Mouse (Mus musculus): Measurements from ENCODE around the gene Osbpl10. TPM values are rescaled to one million over a fixed set of nuclear protein-coding genes. Genes with fewer than 3 reads are reported as not detected.

Gene Osbpl10
- polyA plus RNA-seq, 1 experiment from 2014 or later = 0.90 TPM

DNA sequence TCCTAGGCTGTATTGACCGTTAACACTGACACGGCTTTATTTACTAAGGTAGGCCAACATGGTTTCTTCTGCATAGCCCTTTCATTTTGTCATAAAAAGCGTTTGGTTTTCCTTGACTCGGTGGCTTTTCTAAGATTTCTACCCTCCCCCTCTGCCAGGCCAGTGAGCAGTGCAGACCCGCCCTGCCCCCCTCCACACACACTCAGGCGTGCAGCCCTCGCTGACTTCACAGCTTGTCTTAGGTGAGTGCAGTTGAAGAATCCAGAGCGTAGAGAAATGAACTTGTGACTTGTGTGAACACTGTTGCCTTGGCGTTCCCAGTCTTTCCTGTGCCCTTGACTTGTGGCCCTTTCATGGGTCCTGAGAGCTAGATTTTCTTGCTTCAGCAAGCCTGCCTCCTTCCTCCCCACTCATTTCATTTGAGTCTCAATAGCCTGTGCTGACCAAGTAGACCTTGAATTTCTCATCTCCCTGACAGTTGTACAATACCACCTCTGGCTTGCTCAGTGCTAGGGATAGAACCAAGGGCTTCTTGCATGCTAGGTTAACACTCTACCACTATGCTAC lies 212.1 kb downstream of the Osbpl10 start:
- Histone ChIP-seq H3K9me3 (replicated peaks; ENCODE audit: control insufficient read depth, low read length) (no peaks in the 10 kb centered on the region), H3K4me2 (ENCODE audit: low read depth, low read length) (no peak overlapping the region), H3K9ac (replicated peaks; ENCODE audit: low read length) (no peak overlapping the region), H3K27ac (replicated peaks; ENCODE audit: low read depth, low read length) (no peak overlapping the region), H3K4me1 (ENCODE audit: control insufficient read depth, insufficient read depth, low read length) (no peaks in the 10 kb centered on the region), H3K4me3 (ENCODE audit: low read depth, low read length) (no peak overlapping the region), H3K36me3 (replicated peaks; ENCODE audit: control insufficient read depth, insufficient read depth, low read depth, low read length) (no peaks in the 10 kb centered on the region), H3K27me3 (ENCODE audit: control insufficient read depth, insufficient read depth, low read length) (no peaks in the 10 kb centered on the region)
- DNase-seq (ENCODE audit: low spot score) (no peak), ATAC-seq (replicated peaks; ENCODE audit: insufficient number of reproducible peaks, low FRiP score, low TSS enrichment, low read depth) (no peak)
- 83% methylated on average over 9 of the region's 9 CpGs for WGBS

DNA sequence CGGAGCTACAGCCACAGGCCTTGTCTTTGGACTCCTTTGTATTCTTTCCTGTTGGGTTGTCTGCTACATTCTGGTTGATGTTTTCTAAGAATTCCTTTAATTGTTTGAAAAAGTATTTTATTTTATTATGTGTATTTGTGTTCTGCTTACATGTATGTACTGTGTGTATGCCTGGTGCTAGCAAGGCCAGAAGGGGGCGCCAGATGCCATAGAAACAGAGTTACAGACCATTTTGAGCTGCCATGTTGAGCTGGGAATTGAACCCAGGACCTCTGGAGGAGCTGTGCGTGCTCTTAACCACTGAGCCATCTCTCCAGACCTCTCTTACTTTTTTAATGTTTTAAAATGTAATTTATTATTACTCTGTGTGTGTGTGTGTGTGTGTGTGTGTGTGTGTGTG lies 214.5 kb downstream of the Osbpl10 start:
- DNase-seq (ENCODE audit: low spot score) (no peak), ATAC-seq (replicated peaks; ENCODE audit: insufficient number of reproducible peaks, low FRiP score, low TSS enrichment, low read depth) (no peak)
- no peak overlapping the region for H3K4me3 ChIP-seq (ENCODE audit: low read depth, low read length)
- H3K9me3 ChIP-seq (replicated peaks; ENCODE audit: control insufficient read depth, low read length) = no peaks in the 10 kb centered on the region
- no peak overlapping the region for H3K9ac ChIP-seq (replicated peaks; ENCODE audit: low read length)
- no peak overlapping the region for H3K27ac ChIP-seq (replicated peaks; ENCODE audit: low read depth, low read length)
- H3K4me1 ChIP-seq (ENCODE audit: control insufficient read depth, insufficient read depth, low read length) = no peaks in the 10 kb centered on the region
- no peaks in the 10 kb centered on the region for H3K27me3 ChIP-seq (ENCODE audit: control insufficient read depth, insufficient read depth, low read length)
- WGBS = 79% methylated on average over 3 of the region's 3 CpGs
- no peaks in the 10 kb centered on the region for H3K36me3 ChIP-seq (replicated peaks; ENCODE audit: control insufficient read depth, insufficient read depth, low read depth, low read length)
- no peak overlapping the region for H3K4me2 ChIP-seq (ENCODE audit: low read depth, low read length)

DNA sequence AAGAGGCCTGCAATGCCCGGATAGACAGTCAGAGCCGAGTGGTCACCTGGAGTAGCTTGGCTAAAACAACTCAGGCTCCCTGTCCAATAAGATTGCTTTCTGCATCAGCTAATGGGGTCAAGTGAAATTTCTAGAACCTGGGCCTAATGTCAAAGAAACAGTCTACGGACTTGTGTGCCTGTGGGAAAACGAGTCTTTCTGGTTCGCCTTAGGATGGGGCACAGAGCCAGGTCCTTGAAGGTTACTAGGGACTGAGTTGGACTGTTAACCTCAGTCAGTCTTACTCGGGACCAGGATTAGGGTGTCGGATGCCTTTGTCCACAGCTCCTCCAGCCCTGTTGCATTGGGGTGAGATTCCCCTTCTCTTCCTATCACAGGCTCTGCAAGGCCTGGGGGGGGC lies 218.7 kb downstream of the Osbpl10 start:
- WGBS = 74% methylated on average over 7 of the region's 7 CpGs
- H3K36me3 ChIP-seq (replicated peaks; ENCODE audit: control insufficient read depth, insufficient read depth, low read depth, low read length) = no peaks in the 10 kb centered on the region
- no peak overlapping the region for H3K4me3 ChIP-seq (ENCODE audit: low read depth, low read length)

DNA sequence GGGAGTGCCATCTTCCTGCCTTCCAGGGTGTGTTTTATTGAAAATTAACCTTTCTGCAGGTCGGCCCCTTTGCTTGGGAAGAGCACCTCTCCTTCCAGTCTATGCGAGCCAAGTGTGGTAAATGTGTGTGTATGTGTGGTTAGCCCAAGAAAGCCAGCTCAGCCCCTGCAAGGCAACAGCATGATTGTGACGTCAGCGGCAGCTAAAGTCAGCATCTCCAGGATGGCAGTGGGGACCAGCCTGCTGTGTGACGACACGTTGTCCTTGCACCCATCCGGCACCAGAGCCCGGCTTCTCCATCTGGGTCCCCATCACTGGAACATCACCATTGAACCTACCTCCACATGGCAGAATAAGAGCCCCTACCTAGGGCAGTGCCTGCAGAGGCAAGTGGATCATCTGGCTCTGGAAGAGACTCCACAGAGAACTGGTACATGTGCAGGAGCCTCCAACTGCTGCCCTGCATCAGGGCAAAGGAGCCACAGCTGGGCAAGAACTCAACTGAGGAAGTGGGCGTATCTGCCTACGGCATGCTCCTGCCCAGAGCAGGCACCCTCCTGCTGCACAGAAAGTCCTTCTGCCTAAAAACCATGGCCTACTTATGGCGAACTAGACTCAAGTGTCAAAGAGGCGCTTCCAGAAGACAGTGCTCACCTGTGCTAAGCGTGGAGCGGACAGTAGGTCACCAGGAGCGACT lies 221.9 kb downstream of the Osbpl10 start:
- 90% methylated on average over 15 of the region's 15 CpGs for WGBS

More for the DNA sequence above, 218.7 kb downstream of the Osbpl10 start:
- Histone ChIP-seq H3K27ac (replicated peaks; ENCODE audit: low read depth, low read length) (no peak overlapping the region), H3K9me3 (replicated peaks; ENCODE audit: control insufficient read depth, low read length) (no peaks in the 10 kb centered on the region), H3K27me3 (ENCODE audit: control insufficient read depth, insufficient read depth, low read length) (no peaks in the 10 kb centered on the region), H3K4me2 (ENCODE audit: low read depth, low read length) (no peak overlapping the region), H3K4me1 (ENCODE audit: control insufficient read depth, insufficient read depth, low read length) (no peaks in the 10 kb centered on the region), H3K9ac (replicated peaks; ENCODE audit: low read length) (no peak overlapping the region)
- DNase-seq (ENCODE audit: low spot score) = no peak
- no peak for ATAC-seq (replicated peaks; ENCODE audit: insufficient number of reproducible peaks, low FRiP score, low TSS enrichment, low read depth)

GRCm38 (mm10) chr9:115201264-115201663 lies 222.9 kb downstream of the Osbpl10 start:
- DNase-seq (ENCODE audit: low spot score) = no peak
- 90% methylated on average over 6 of the region's 6 CpGs for WGBS
- no peak overlapping the region for H3K9ac ChIP-seq (replicated peaks; ENCODE audit: low read length)
- H3K4me3 ChIP-seq (ENCODE audit: low read depth, low read length) = no peak overlapping the region
- no peak for ATAC-seq (replicated peaks; ENCODE audit: insufficient number of reproducible peaks, low FRiP score, low TSS enrichment, low read depth)
- H3K27me3 ChIP-seq (ENCODE audit: control insufficient read depth, insufficient read depth, low read length) = no peaks in the 10 kb centered on the region
- H3K4me1 ChIP-seq (ENCODE audit: control insufficient read depth, insufficient read depth, low read length) = no peaks in the 10 kb centered on the region
- H3K4me2 ChIP-seq (ENCODE audit: low read depth, low read length) = no peak overlapping the region
- H3K9me3 ChIP-seq (replicated peaks; ENCODE audit: control insufficient read depth, low read length) = no peaks in the 10 kb centered on the region
- no peaks in the 10 kb centered on the region for H3K36me3 ChIP-seq (replicated peaks; ENCODE audit: control insufficient read depth, insufficient read depth, low read depth, low read length)
- H3K27ac ChIP-seq (replicated peaks; ENCODE audit: low read depth, low read length) = no peak overlapping the region

More for the DNA sequence above, 221.9 kb downstream of the Osbpl10 start:
- Histone ChIP-seq H3K36me3 (replicated peaks; ENCODE audit: control insufficient read depth, insufficient read depth, low read depth, low read length) (no peaks in the 10 kb centered on the region), H3K9ac (replicated peaks; ENCODE audit: low read length) (no peak overlapping the region), H3K9me3 (replicated peaks; ENCODE audit: control insufficient read depth, low read length) (no peaks in the 10 kb centered on the region), H3K4me3 (ENCODE audit: low read depth, low read length) (no peak overlapping the region), H3K27me3 (ENCODE audit: control insufficient read depth, insufficient read depth, low read length) (no peaks in the 10 kb centered on the region), H3K4me2 (ENCODE audit: low read depth, low read length) (no peak overlapping the region), H3K27ac (replicated peaks; ENCODE audit: low read depth, low read length) (no peak overlapping the region), H3K4me1 (ENCODE audit: control insufficient read depth, insufficient read depth, low read length) (no peaks in the 10 kb centered on the region)
- DNase-seq (ENCODE audit: low spot score) (no peak), ATAC-seq (replicated peaks; ENCODE audit: insufficient number of reproducible peaks, low FRiP score, low TSS enrichment, low read depth) (no peak)

DNA sequence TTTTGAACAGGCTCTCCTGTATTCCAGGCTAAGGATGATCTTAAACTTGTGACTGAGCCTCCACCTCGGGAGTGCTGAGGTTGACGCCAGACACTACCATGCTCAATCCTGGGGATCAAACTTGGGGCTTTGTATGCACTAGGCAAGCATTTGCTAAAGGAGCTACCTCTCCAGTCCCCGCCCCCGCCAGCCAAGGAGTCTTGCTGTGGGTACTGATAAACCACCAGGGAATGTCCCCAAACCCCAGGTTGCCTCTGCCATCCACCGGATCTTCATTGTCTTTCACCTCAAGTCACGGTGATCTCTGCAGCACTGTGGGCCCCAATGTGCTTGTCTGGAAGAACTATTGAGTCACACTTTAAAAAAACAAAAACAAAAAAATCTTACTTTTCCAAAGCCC lies 224.8 kb downstream of the Osbpl10 start:
- Histone ChIP-seq H3K4me2 (ENCODE audit: low read depth, low read length) (no peak overlapping the region), H3K4me1 (ENCODE audit: control insufficient read depth, insufficient read depth, low read length) (no peaks in the 10 kb centered on the region), H3K36me3 (replicated peaks; ENCODE audit: control insufficient read depth, insufficient read depth, low read depth, low read length) (no peaks in the 10 kb centered on the region), H3K27ac (replicated peaks; ENCODE audit: low read depth, low read length) (no peak overlapping the region), H3K9ac (replicated peaks; ENCODE audit: low read length) (no peak overlapping the region), H3K27me3 (ENCODE audit: control insufficient read depth, insufficient read depth, low read length) (no peaks in the 10 kb centered on the region), H3K9me3 (replicated peaks; ENCODE audit: control insufficient read depth, low read length) (no peaks in the 10 kb centered on the region), H3K4me3 (ENCODE audit: low read depth, low read length) (no peak overlapping the region)
- 47% methylated on average over 6 of the region's 6 CpGs for WGBS
- ATAC-seq (replicated peaks; ENCODE audit: insufficient number of reproducible peaks, low FRiP score, low TSS enrichment, low read depth) (no peak), DNase-seq (ENCODE audit: low spot score) (no peak)

- ATAC-seq (replicated peaks; ENCODE audit: insufficient number of reproducible peaks, low FRiP score, low TSS enrichment, low read depth) (0 out of 2 replicates have a peak, but pooled peaks have one; percentile 36), DNase-seq (ENCODE audit: low spot score) (peak; percentile 39)
- no peaks in the 10 kb centered on the region for H3K9me3 ChIP-seq (replicated peaks; ENCODE audit: control insufficient read depth, low read length)
- no peak overlapping the region for H3K4me3 ChIP-seq (ENCODE audit: low read depth, low read length)
- H3K9ac ChIP-seq (replicated peaks; ENCODE audit: low read length) = no peak overlapping the region
- H3K27ac ChIP-seq (replicated peaks; ENCODE audit: low read depth, low read length) = no peak overlapping the region
- no peaks in the 10 kb centered on the region for H3K4me1 ChIP-seq (ENCODE audit: control insufficient read depth, insufficient read depth, low read length)
- no peaks in the 10 kb centered on the region for H3K27me3 ChIP-seq (ENCODE audit: control insufficient read depth, insufficient read depth, low read length)
- 12% methylated on average over 6 of the region's 6 CpGs for WGBS
- H3K4me2 ChIP-seq (ENCODE audit: low read depth, low read length) = no peak overlapping the region
- H3K36me3 ChIP-seq (replicated peaks; ENCODE audit: control insufficient read depth, insufficient read depth, low read depth, low read length) = no peaks in the 10 kb centered on the region
These were observed 227.1 kb downstream of the Osbpl10 start for GRCm38 (mm10) chr9:115205491-115205890.

GRCm38 (mm10) chr9:115206219-115206618 lies 227.8 kb downstream of the Osbpl10 start:
- Histone ChIP-seq H3K4me1 (ENCODE audit: control insufficient read depth, insufficient read depth, low read length) (no peaks in the 10 kb centered on the region), H3K9me3 (replicated peaks; ENCODE audit: control insufficient read depth, low read length) (no peaks in the 10 kb centered on the region), H3K4me3 (ENCODE audit: low read depth, low read length) (no peak overlapping the region), H3K27ac (replicated peaks; ENCODE audit: low read depth, low read length) (no peak overlapping the region), H3K27me3 (ENCODE audit: control insufficient read depth, insufficient read depth, low read length) (no peaks in the 10 kb centered on the region), H3K36me3 (replicated peaks; ENCODE audit: control insufficient read depth, insufficient read depth, low read depth, low read length) (no peaks in the 10 kb centered on the region), H3K4me2 (ENCODE audit: low read depth, low read length) (no peak overlapping the region), H3K9ac (replicated peaks; ENCODE audit: low read length) (no peak overlapping the region)
- no peak for DNase-seq (ENCODE audit: low spot score)
- WGBS = 76% methylated on average over 5 of the region's 5 CpGs
- no peak for ATAC-seq (replicated peaks; ENCODE audit: insufficient number of reproducible peaks, low FRiP score, low TSS enrichment, low read depth)

Measured in embryonic facial prominence, embryonic 11.5 days (tissue).